10 mouse cellular contexts compared by ENCODE assay signal in the genomic region with DNA sequence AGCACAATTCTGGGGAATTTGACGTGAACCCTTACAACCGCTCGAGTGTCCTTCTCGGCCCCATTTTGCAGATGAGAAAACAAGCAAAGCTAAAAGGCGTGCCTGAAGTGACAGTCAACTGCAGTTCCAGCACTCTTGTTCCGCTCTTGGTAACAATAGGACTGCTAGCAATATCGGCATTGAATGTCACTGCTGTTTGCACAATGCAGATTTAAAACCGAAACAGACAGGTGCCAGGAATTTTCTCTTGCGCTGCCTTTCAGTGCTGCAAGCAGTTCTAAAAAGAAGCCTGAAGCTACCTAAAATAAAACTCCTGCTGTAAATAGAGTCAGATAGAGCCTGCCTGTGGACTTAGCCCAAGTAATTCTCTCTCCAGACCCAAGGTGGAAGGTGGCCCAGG. TPM values are rescaled to one million over a fixed set of nuclear protein-coding genes. Genes with fewer than 3 reads are reported as not detected.
DNase-seq lines count a peak whose midpoint lies in the region; ATAC-seq and TF ChIP-seq lines count a peak whose summit lies in the region.
"Had no signal": no experiment of that assay in that cellular context is flagged by ENCODE, and none has a peak within 500 bp of the region (broad histone marks: within the 10 kb centered on the region; RNA-seq: fewer than 3 reads in every experiment).

No protein-coding gene starts in this region.

- H3K4me3 ChIP-seq in gastrocnemius, adult 2 months: peak overlapping the region; percentile 95
- H3K4me3 ChIP-seq in lung, embryonic 14.5 days (ENCODE audit: low read depth, low read length): no peak overlapping the region
- peak overlapping the region; percentile 16 for H3K4me3 ChIP-seq in intestine, postnatal 0 days (ENCODE audit: low read depth, low read length)
- peak overlapping the region; percentile 49 for H3K4me3 ChIP-seq in small intestine, adult 2 months (ENCODE audit: low read depth, low read length)
- H3K4me3 ChIP-seq: lung, embryonic 15.5 days had no signal

- WGBS in lung, embryonic 14.5 days: 81% methylated on average over 9 of the region's 9 CpGs
- 59% methylated on average over 9 of the region's 9 CpGs for WGBS in intestine, postnatal 0 days
- WGBS in small intestine, adult 2 months: 28% methylated on average over 9 of the region's 9 CpGs

- H3K4me1 ChIP-seq in lung, embryonic 14.5 days (ENCODE audit: insufficient read depth): peaks cover 41% of the 10 kb centered on the region
- H3K4me1 ChIP-seq in intestine, postnatal 0 days (replicated peaks; ENCODE audit: control insufficient read depth, insufficient read depth, low read length): peaks cover 20% of the 10 kb centered on the region
- peaks cover 29% of the 10 kb centered on the region for H3K4me1 ChIP-seq in small intestine, adult 2 months (ENCODE audit: control insufficient read depth, insufficient read depth, insufficient read length, low read length)

- peak overlapping the region; percentile 12; the same call in 1 of the 2 replicates for H3K4me2 ChIP-seq in lung, embryonic 14.5 days
- peak overlapping the region; percentile 59 for H3K4me2 ChIP-seq in intestine, postnatal 0 days (replicated peaks; ENCODE audit: low read depth)
- H3K4me2 ChIP-seq: lung, embryonic 15.5 days had no signal

- no peak overlapping the region for H3K9ac ChIP-seq in lung, embryonic 14.5 days
- H3K9ac ChIP-seq in intestine, postnatal 0 days (ENCODE audit: low read depth, low read length): no peak overlapping the region
- H3K9ac ChIP-seq: lung, embryonic 15.5 days had no signal

- H3K27ac ChIP-seq in gastrocnemius, adult 2 months: peak overlapping the region; percentile 73
- no peak overlapping the region for H3K27ac ChIP-seq in lung, embryonic 14.5 days (ENCODE audit: low read depth)
- peak overlapping the region; percentile 58 for H3K27ac ChIP-seq in intestine, postnatal 0 days (ENCODE audit: low read depth, low read length)
- H3K27ac ChIP-seq in small intestine, adult 2 months (ENCODE audit: insufficient read depth, low read depth, low read length): peak overlapping the region; percentile 74
- H3K27ac ChIP-seq: lung, embryonic 15.5 days had no signal

- no peaks in the 10 kb centered on the region for H3K27me3 ChIP-seq in lung, embryonic 14.5 days (ENCODE audit: insufficient read depth, low read length)
- H3K27me3 ChIP-seq in intestine, postnatal 0 days (replicated peaks; ENCODE audit: control insufficient read depth, insufficient read depth, low read length): no peaks in the 10 kb centered on the region
- no peaks in the 10 kb centered on the region for H3K27me3 ChIP-seq in small intestine, adult 2 months (ENCODE audit: control insufficient read depth, insufficient read depth, low read length)
- H3K27me3 ChIP-seq: lung, embryonic 15.5 days had no signal

- no peaks in the 10 kb centered on the region for H3K36me3 ChIP-seq in lung, embryonic 14.5 days (ENCODE audit: insufficient read depth)
- H3K36me3 ChIP-seq in intestine, postnatal 0 days (ENCODE audit: control insufficient read depth, insufficient read depth): peaks cover 2% of the 10 kb centered on the region; the same call in 1 of the 2 replicates
- H3K36me3 ChIP-seq in small intestine, adult 2 months (ENCODE audit: control insufficient read depth, insufficient read depth, low read length): no peaks in the 10 kb centered on the region
- H3K36me3 ChIP-seq: lung, embryonic 15.5 days had no signal

- no peaks in the 10 kb centered on the region for H3K9me3 ChIP-seq in lung, embryonic 14.5 days (ENCODE audit: low read depth, low read length)
- no peaks in the 10 kb centered on the region for H3K9me3 ChIP-seq in intestine, postnatal 0 days (ENCODE audit: control insufficient read depth)
- H3K9me3 ChIP-seq: lung, embryonic 15.5 days had no signal

- no peak for DNase-seq in gastrocnemius, adult 2 months
- no peak for DNase-seq in gastrocnemius, adult 8-10 months (ENCODE audit: low spot score in 2 of 2)
- DNase-seq in lung, embryonic 14.5 days: no peak
- DNase-seq in lung, postnatal 25 days (ENCODE audit: low spot score): no peak
- no peak for DNase-seq in right cerebral cortex, postnatal 4 days
- no peak for DNase-seq in thymus, postnatal 25 days
- DNase-seq: B cell, adult 2 months had no signal

- no peak for ATAC-seq in lung, embryonic 14.5 days (ENCODE audit: insufficient read depth)
- no peak for ATAC-seq in intestine, postnatal 0 days

- no peak for TF ChIP-seq CTCF in gastrocnemius, adult 2 months (IDR thresholded peaks at IDR 0.05)
- TF ChIP-seq CTCF in lung, embryonic 14.5 days (IDR thresholded peaks at IDR 0.05; ENCODE audit: low read depth): no peak
- TF ChIP-seq CTCF in intestine, postnatal 0 days (IDR thresholded peaks at IDR 0.05; ENCODE audit: low read depth): no peak
- TF ChIP-seq CTCF in small intestine, adult 2 months (IDR thresholded peaks at IDR 0.05; ENCODE audit: extremely low read depth, insufficient read length, insufficient replicate concordance, low read depth, low read length): no peak

- no peak for TF ChIP-seq POLR2A in small intestine, adult 2 months (IDR thresholded peaks at IDR 0.05; ENCODE audit: low read depth, low read length)

- intact Hi-C loops in gastrocnemius, adult 2 months (cut with DNase I): loop anchor here (10.0 kb wide), 1 partner anchor 561 kb away; no protein-coding TSS in a partner anchor

RNA-seq across cellular contexts. Expression of gene Pik3r1, which starts 4.3 kb away (rescaled TPM):
- 10 to 100 TPM; 41.3 to 52.1 TPM for total RNA-seq in gastrocnemius, adult 2 months (2021)
- 10 to 100 TPM; 17.8 to 64.2 (median 20.3) TPM for total RNA-seq in gastrocnemius, adult 8-10 months (2022)
- polyA plus RNA-seq in lung, embryonic 14.5 days (2014; fragmentation: Nextera tagmentation; extraction: Ambion mirVana): 33.4 and 36.5 TPM in 2 replicates
- polyA plus RNA-seq in intestine, postnatal 0 days (2015; fragmentation: Nextera tagmentation; extraction: Ambion mirVana): 14.7 and 17.5 TPM in 2 replicates
- polyA plus RNA-seq in small intestine, adult 2 months (2012; rRNA removed): 5.7 and 11.4 TPM in 2 replicates
